Mouse (Mus musculus): ENCODE results near the gene Ankrd54. TPM values are rescaled to one million over a fixed set of nuclear protein-coding genes. Genes with fewer than 3 reads are reported as not detected.
A peak's percentile ranks its signal among the peaks of the same experiment; 100 is the strongest.

Ankrd54 gene
- polyA plus RNA-seq, 1 experiment from 2014 or later: 77.9 TPM

DNA sequence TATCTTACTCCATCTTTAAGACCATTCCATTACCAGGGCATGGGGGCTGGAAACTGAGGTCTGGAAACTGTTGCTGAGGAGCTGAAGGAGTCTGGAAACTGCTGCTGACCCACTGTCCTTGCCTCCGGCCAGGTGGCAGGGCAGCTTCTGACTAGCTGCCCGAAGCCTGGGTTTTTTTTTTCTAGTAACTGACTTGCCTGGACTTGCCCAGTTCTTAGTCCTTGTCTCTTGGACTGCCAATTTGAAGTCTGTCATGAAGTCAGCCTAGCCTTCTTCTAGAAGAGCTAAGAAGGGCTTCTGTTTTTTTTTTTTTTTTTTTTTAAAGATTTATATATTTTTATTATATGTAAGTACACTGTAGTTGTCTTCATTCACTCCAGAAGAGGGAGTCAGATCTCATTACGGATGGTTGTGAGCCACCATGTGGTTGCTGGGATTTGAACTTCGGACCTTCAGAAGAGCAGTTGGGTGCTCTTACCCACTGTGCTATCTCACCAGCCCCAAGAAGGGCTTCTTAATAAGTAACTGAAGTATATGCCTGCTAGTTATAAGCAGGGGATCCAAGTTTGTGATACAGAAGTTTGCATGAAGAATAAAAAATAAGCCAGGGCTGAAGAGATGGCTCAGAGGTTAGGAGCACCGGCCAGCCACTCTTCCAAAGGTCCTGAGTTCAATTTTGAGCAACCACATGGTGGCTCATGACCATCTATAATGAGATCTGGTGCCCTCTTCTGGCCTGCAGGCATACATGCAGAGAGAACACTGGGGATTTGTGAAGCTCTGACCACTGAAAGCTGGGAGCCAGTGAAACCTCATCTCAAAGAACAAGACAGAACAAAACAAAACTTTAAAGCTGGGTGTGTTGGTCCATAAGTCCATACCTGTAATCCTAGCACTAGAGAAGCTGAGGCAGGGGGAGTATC lies 8.7 kb upstream of the Ankrd54 start:
- WGBS: 73% methylated on average over 5 of the region's 5 CpGs
- H3K4me1 ChIP-seq: peaks cover 31% of the 10 kb centered on the region
- no peak for DNase-seq (ENCODE audit: low spot score)
- no peaks in the 10 kb centered on the region for H3K9me3 ChIP-seq (replicated peaks)
- H3K27ac ChIP-seq: no peak overlapping the region
- H3K27me3 ChIP-seq (ENCODE audit: low read depth, poor library complexity, severe bottlenecking): no peaks in the 10 kb centered on the region
- peaks cover 7% of the 10 kb centered on the region for H3K36me3 ChIP-seq
- H3K4me3 ChIP-seq: no peak overlapping the region

DNA sequence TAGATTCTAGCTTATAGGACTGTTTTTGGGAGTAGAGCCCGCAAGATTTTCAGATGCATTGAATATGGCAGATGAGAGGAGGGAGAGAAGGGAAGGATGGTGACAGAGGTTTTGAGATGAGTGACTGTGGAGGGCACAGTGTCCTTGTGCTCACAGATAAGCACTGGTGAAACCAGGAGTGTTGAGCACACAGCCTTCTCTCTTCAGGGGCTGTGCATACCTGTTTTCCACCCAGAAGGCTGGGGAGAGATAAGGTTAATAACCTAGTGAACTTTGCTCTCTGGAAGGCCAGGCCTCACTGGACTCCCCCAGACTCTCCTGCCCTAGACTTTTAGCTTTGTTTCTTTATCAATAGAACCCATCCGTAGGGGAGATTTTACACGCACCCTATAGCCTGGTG lies 5.7 kb upstream of the Ankrd54 start:
- H3K27ac ChIP-seq: no peak overlapping the region
- WGBS: 85% methylated on average over 3 of the region's 3 CpGs
- peaks cover 36% of the 10 kb centered on the region for H3K4me1 ChIP-seq
- H3K4me3 ChIP-seq: no peak overlapping the region
- no peaks in the 10 kb centered on the region for H3K9me3 ChIP-seq (replicated peaks)
- no peak for DNase-seq (ENCODE audit: low spot score)
- H3K36me3 ChIP-seq: no peaks in the 10 kb centered on the region
- H3K27me3 ChIP-seq (ENCODE audit: low read depth, poor library complexity, severe bottlenecking): no peaks in the 10 kb centered on the region

DNA sequence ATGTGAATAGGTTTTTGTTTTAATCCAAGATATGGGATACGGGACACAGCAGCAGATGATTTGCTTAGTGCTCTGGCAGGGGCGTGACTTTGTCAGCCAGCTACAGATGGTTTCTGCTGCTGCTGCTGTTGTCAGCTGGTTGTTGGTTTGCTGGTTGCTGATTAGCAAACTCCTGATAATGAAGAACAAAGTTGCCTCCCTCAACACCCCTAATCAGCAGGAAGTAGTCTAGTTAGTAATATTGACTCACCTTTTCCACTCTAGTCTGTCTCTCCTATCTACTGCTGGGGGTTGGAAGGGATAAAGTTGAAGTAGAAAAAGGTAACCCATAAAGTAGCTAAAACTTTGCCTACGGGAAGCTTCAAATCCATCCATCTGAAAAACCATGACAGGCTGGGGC lies 4.9 kb upstream of the Ankrd54 start:
- Histone ChIP-seq H3K36me3 (no peaks in the 10 kb centered on the region), H3K9me3 (replicated peaks) (no peaks in the 10 kb centered on the region), H3K4me1 (peaks cover 37% of the 10 kb centered on the region), H3K4me3 (no peak overlapping the region), H3K27me3 (ENCODE audit: low read depth, poor library complexity, severe bottlenecking) (no peaks in the 10 kb centered on the region), H3K27ac (peak overlapping the region; percentile 70; the same call in 1 of the 2 replicates)
- no peak for DNase-seq (ENCODE audit: low spot score)
- WGBS: 75% methylated on average over 3 of the region's 3 CpGs

DNA sequence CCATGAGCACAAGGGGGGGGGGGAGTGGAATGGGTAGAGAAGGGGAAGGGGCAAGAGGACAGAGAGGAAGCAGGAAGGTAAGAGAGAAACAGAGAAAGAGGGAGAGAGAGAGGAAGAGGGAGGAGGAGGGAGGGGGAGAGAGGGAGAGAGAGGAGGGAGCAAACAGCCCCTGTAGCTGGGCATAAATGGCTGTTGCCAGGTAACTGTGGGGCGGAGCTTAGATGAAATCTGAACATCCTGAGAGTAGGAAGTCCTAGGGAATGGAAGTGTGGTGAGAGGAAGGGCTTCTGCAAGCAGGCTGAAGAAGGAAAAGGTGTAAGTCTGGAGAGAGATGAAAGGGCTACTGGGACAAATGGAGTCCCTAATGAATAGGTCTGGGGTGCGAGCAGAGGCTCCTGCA lies 3.6 kb upstream of the Ankrd54 start:
- DNase-seq (ENCODE audit: low spot score): no peak
- H3K27ac ChIP-seq: peak overlapping the region; percentile 70
- 41% methylated on average over 2 of the region's 2 CpGs for WGBS

DNA sequence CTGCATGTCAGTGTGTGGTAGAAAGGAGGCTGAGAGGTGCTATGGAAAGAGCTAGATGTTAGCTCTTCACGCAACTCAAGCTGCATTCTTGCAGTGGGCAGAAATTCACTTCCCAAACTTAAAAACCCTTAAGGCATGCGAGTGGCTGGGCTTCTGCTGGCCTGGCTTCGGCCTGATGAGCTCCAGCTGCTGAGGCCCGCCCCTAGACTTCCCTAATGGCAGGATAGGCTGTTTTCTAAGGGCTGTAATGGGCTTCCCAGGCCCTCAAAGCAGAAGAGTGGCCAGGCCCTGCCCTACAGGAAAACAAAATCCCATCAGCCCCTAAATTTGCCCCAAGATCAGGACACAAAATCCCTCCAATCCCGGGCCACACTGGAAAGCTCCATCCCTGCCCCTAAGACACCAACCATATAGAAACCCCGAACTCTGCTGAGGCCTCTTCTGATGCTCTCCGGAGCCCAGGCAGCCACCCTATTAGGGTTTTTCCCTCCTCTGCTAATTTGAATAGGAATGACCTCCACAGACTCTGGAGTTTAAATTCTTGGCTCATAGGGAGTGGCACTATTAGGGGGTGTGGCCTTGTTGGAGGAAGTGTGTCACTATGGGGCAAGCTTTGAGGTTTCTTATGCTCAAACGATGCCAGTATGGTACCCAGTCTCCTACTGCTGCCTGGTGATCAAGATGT lies 2.5 kb upstream of the Ankrd54 start:
- Histone ChIP-seq H3K36me3 (peaks cover 11% of the 10 kb centered on the region), H3K27ac (peak overlapping the region; percentile 70), H3K4me3 (no peak overlapping the region), H3K27me3 (ENCODE audit: low read depth, poor library complexity, severe bottlenecking) (no peaks in the 10 kb centered on the region), H3K4me1 (peaks cover 52% of the 10 kb centered on the region), H3K9me3 (replicated peaks) (no peaks in the 10 kb centered on the region)
- DNase-seq (ENCODE audit: low spot score): no peak
- WGBS: 44% methylated on average over 8 of the region's 8 CpGs

More for the DNA sequence above, 3.6 kb upstream of the Ankrd54 start:
- Histone ChIP-seq H3K4me1 (peaks cover 48% of the 10 kb centered on the region), H3K4me3 (peak overlapping the region; percentile 8; the same call in 1 of the 2 replicates), H3K36me3 (peaks cover under 1% of the 10 kb centered on the region; the same call in 1 of the 2 replicates), H3K9me3 (replicated peaks) (no peaks in the 10 kb centered on the region), H3K27me3 (ENCODE audit: low read depth, poor library complexity, severe bottlenecking) (no peaks in the 10 kb centered on the region)

DNA sequence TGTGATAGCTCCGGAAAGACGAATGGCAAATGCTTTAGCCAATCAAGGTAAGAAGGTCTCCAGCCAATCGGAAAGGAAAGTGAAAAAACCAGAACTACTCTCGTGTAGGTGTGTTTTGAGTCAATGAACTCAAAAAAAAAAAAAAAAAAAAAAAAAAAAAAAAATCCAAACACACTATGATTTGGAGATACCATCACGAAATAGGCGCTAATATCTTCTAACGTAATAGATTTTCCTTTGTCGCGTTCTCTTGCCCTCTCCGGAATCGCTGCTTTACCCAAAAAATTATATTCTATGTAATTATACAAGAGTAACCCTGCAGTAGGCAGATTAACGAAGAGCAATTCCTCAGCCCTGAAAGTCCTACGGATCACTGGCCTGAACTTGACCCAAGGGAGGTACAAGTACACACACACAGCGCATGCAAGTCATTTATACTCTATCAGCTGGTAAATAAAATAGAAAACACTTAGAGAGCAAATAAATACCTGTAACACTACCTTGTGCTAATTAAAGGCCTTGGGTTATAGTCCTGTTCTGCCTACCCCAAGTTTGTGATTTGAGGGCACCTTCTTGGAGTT lies 557 bp upstream of the Ankrd54 start:
- no peaks in the 10 kb centered on the region for H3K9me3 ChIP-seq (replicated peaks)
- DNase-seq (ENCODE audit: low spot score): no peak
- WGBS: 12% methylated on average over 14 of the region's 14 CpGs
- peaks cover 30% of the 10 kb centered on the region for H3K36me3 ChIP-seq
- H3K4me1 ChIP-seq: peaks cover 52% of the 10 kb centered on the region
- no peaks in the 10 kb centered on the region for H3K27me3 ChIP-seq (ENCODE audit: low read depth, poor library complexity, severe bottlenecking)
- H3K27ac ChIP-seq: peak overlapping the region; percentile 77
- H3K4me3 ChIP-seq: peak overlapping the region; percentile 99

DNA sequence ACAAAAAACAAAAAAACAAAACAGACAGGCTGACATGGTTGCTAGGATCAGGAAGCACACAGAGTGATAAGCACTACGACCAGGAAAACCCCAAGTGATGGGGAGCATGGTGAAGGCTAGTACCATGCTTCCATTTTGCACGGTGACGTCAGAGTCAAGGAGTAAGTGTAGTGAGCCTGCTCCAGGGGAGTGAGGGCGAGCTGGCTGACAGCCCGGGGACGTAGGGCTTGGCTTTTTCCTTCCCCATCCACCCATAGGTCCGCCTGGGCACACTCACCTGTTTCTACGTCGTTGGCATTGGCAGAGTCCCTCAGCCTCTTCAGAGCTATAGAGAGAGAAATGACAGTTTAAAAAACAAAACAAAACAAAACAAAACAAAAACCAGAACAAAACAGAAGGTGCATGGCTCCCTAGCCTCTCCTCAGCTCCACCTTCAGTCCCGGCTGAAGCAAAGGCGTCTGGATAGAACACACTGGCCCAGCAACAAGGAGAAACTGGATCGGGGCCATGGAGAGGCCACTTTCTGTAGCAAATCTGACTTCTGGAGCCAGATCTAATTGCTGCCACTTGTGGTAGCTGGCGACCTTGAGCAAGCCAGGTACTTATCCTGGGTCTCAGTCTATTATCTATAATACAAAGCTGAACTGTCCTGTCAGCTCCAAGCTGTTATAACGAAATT lies 1.7 kb downstream of the Ankrd54 start:
- no peaks in the 10 kb centered on the region for H3K9me3 ChIP-seq (replicated peaks)
- WGBS: 84% methylated on average over 14 of the region's 14 CpGs
- no peaks in the 10 kb centered on the region for H3K27me3 ChIP-seq (ENCODE audit: low read depth, poor library complexity, severe bottlenecking)
- peak overlapping the region; percentile 99 for H3K4me3 ChIP-seq
- no peak for DNase-seq (ENCODE audit: low spot score)
- no peak overlapping the region for H3K27ac ChIP-seq
- peaks cover 53% of the 10 kb centered on the region for H3K36me3 ChIP-seq
- peaks cover 36% of the 10 kb centered on the region for H3K4me1 ChIP-seq

DNA sequence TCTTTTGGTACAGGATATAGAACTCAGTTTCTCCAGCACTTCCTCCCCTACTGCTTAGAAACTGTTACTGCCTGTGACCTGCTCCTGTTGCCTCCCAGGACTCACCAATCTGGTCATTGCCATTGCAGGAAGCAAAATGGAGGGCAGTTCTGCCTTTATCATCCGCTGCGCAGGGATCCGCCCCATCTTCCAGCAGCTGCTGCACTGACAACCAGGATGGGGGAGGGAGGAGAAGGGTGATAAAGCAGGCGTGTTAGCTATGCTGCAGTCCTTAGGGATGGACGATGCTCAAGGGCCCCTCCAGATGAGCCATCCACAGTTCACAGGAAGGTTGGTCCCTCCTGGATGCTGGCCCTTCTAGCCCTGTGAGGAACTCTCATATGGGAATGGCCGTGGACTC lies 4.8 kb downstream of the Ankrd54 start:
- Histone ChIP-seq H3K27ac (no peak overlapping the region), H3K9me3 (replicated peaks) (no peaks in the 10 kb centered on the region), H3K4me3 (no peak overlapping the region), H3K4me1 (peaks cover 15% of the 10 kb centered on the region), H3K36me3 (peaks cover 84% of the 10 kb centered on the region), H3K27me3 (ENCODE audit: low read depth, poor library complexity, severe bottlenecking) (no peaks in the 10 kb centered on the region)
- no peak for DNase-seq (ENCODE audit: low spot score)
- WGBS: 94% methylated on average over 6 of the region's 6 CpGs

DNA sequence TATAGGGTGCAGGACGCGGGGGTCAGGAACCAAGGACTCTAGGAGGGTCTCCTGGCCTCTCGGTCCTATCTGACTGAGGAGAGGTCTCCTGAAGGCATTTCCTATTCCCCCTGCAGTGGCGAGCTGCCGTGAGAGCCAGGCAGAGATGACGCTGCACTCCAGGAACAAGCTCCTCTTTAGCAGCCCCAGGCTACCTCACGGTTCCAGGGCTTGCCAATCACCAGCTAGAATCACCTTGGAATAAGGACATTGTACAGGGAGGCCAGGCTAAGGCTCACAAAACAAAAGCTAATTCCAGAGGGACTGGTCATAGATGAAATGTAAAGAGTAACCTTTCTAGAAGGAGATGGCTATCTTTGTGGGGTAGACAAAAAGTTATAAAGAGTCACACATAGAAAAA lies 6.1 kb downstream of the Ankrd54 start:
- Histone ChIP-seq H3K27ac (no peak overlapping the region), H3K27me3 (ENCODE audit: low read depth, poor library complexity, severe bottlenecking) (no peaks in the 10 kb centered on the region), H3K36me3 (peaks cover 97% of the 10 kb centered on the region), H3K4me1 (peaks cover 11% of the 10 kb centered on the region), H3K4me3 (no peak overlapping the region), H3K9me3 (replicated peaks) (no peaks in the 10 kb centered on the region)
- no peak for DNase-seq (ENCODE audit: low spot score)
- WGBS: 95% methylated on average over 7 of the region's 7 CpGs

DNA sequence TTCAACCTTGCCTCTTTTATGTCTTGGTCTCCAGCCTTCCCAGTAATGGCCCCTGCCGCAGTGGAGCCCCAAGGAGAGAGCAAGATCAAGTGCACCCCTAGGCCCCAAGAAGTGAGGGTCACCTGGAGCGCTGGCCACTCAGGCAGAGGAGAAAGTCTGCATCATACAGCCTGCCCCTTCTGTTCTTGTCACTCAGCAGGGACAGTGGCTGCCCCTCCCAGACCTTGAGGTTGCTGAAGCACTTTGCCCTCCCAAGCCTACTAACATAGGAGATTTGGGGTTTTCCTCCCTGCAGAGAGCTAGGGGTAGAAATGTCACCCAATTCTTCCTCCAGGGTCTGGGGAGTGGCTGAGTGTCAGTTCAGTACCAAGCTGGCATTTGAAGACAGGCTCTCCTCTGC lies 10.3 kb downstream of the Ankrd54 start:
- 84% methylated on average over 2 of the region's 2 CpGs for WGBS

DNA sequence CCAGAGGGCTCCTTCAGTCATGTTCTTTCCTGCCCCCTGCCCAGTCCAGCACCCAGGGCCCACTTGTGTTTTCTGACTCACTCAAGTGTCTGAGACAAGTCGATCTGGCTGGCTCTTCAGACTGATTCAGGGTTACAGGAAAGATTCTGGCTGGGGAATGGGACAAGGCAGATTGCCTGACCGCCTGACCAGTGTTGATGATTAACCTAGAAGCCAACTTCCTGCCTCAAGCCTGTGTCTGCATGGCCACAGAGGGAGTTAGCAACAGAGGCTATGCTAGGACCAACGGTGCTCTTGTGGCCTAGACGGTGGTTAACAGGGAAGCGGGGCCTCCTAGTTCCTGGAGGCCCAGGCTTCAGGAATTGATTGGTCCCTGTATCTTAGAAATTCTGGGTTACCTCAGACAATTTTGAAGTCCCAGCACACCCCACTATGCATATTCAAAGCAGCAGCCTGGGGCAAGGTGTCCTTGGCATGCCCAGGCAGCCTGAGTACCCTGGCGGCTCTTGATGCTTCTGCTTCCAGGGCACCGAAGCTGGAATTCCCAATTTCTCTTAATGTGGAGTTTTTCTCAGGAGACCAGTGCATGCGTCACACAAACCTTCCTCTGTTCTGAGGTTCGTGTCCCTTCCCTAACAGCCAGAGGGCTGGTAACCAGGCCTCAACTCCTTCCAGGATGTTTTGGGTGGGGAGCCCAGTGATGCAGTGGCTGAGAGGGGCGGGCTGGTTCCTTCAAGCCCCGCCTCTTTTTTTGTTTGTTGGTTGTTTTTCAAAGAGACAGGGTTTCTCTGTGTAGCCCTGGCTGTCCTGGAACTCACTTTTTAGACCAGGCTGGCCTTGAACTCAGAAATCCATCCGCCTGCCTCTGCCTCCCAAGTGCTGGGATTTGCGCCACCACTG lies 11.0 kb downstream of the Ankrd54 start:
- WGBS: 76% methylated on average over 13 of the region's 13 CpGs
- Histone ChIP-seq H3K27me3 (ENCODE audit: low read depth, poor library complexity, severe bottlenecking) (no peaks in the 10 kb centered on the region), H3K4me1 (peaks cover 31% of the 10 kb centered on the region), H3K4me3 (no peak overlapping the region), H3K36me3 (peaks cover 55% of the 10 kb centered on the region), H3K9me3 (replicated peaks) (no peaks in the 10 kb centered on the region), H3K27ac (peak overlapping the region; percentile 53; the same call in 1 of the 2 replicates)
- DNase-seq (ENCODE audit: low spot score): no peak

More for the DNA sequence above, 10.3 kb downstream of the Ankrd54 start:
- Histone ChIP-seq H3K27ac (no peak overlapping the region), H3K9me3 (replicated peaks) (no peaks in the 10 kb centered on the region), H3K36me3 (peaks cover 61% of the 10 kb centered on the region), H3K27me3 (ENCODE audit: low read depth, poor library complexity, severe bottlenecking) (no peaks in the 10 kb centered on the region), H3K4me3 (no peak overlapping the region), H3K4me1 (peaks cover 31% of the 10 kb centered on the region)
- no peak for DNase-seq (ENCODE audit: low spot score)

DNA sequence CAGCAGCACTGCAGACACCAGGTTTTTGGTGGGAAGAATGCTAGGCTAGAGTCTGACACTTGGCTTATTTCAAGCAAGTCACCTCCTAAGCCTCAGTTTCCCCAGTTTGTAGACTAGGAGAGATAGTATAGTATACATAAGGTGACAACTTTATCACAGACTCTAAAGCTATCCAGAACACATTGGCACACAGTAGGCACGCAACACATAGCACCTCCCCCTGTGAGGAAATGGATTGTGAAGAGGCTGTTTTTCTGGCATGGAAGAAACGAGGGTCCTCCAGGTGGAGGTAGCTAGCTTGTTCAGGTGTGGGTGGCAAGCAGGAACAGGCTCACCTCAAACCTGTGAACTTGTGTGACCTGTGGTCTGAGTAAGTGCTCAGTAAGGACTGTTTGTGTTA lies 11.7 kb downstream of the Ankrd54 start:
- H3K4me3 ChIP-seq: no peak overlapping the region

More for the DNA sequence above, 11.7 kb downstream of the Ankrd54 start:
- DNase-seq (ENCODE audit: low spot score): no peak
- peak overlapping the region; percentile 56; the same call in 1 of the 2 replicates for H3K27ac ChIP-seq
- 77% methylated on average over 2 of the region's 2 CpGs for WGBS
- H3K4me1 ChIP-seq: peaks cover 31% of the 10 kb centered on the region
- H3K9me3 ChIP-seq (replicated peaks): no peaks in the 10 kb centered on the region
- H3K36me3 ChIP-seq: peaks cover 47% of the 10 kb centered on the region
- H3K27me3 ChIP-seq (ENCODE audit: low read depth, poor library complexity, severe bottlenecking): no peaks in the 10 kb centered on the region
